In genomic region chr8:8044296-8044695, GRCm38 (mm10) we compare ENCODE assay signal across 31 mouse cellular contexts.
"Had no signal": no experiment of that assay in that cellular context is flagged by ENCODE, and none has a peak within 500 bp of the region (broad histone marks: within the 10 kb centered on the region; RNA-seq: fewer than 3 reads in every experiment).

No protein-coding gene starts in this region.

- H3K4me2 ChIP-seq: heart, embryonic 12.5 days; heart, embryonic 13.5 days; heart, embryonic 15.5 days; hindbrain, embryonic 12.5 days; hindbrain, embryonic 13.5 days; hindbrain, embryonic 14.5 days; hindbrain, embryonic 15.5 days; intestine, embryonic 15.5 days; kidney, embryonic 15.5 days had no signal

- H3K4me3 ChIP-seq: heart, embryonic 12.5 days; heart, embryonic 13.5 days; heart, embryonic 15.5 days; hindbrain, embryonic 12.5 days; hindbrain, embryonic 13.5 days; hindbrain, embryonic 15.5 days; intestine, embryonic 15.5 days; kidney, embryonic 15.5 days; layer of hippocampus, adult 2 months; left cerebral cortex, adult 2 months had no signal

- H3K9me3 ChIP-seq: heart, embryonic 12.5 days; heart, embryonic 13.5 days; heart, embryonic 15.5 days; hindbrain, embryonic 12.5 days; hindbrain, embryonic 13.5 days; hindbrain, embryonic 15.5 days; intestine, embryonic 15.5 days; kidney, embryonic 15.5 days had no signal

- DNase-seq: heart, postnatal 10 days; heart, postnatal 14 days; heart, postnatal 36 days; heart, postnatal 4 days; kidney, adult 11 months; kidney, adult 18-20 months; kidney, adult 2 months; kidney, adult 8-10 months; kidney, adult 9 months; kidney, postnatal 10 days; kidney, postnatal 14 days; kidney, postnatal 25 days; kidney, postnatal 36 days; kidney, postnatal 4 days had no signal

- H3K36me3 ChIP-seq: heart, embryonic 12.5 days; heart, embryonic 13.5 days; heart, embryonic 15.5 days; hindbrain, embryonic 12.5 days; hindbrain, embryonic 13.5 days; hindbrain, embryonic 15.5 days; intestine, embryonic 15.5 days; kidney, embryonic 15.5 days had no signal

- H3K27me3 ChIP-seq: heart, embryonic 12.5 days; heart, embryonic 13.5 days; heart, embryonic 15.5 days; hindbrain, embryonic 15.5 days; intestine, embryonic 15.5 days; kidney, embryonic 15.5 days had no signal

- H3K4me1 ChIP-seq: heart, embryonic 12.5 days; heart, embryonic 13.5 days; heart, embryonic 15.5 days; hindbrain, embryonic 12.5 days; hindbrain, embryonic 13.5 days; hindbrain, embryonic 15.5 days; intestine, embryonic 15.5 days; kidney, embryonic 15.5 days had no signal

- H3K9ac ChIP-seq: heart, embryonic 12.5 days; heart, embryonic 13.5 days; heart, embryonic 15.5 days; hindbrain, embryonic 12.5 days; hindbrain, embryonic 13.5 days; hindbrain, embryonic 14.5 days; hindbrain, embryonic 15.5 days; intestine, embryonic 15.5 days; kidney, embryonic 15.5 days had no signal

- H3K27ac ChIP-seq: heart, embryonic 13.5 days; heart, embryonic 15.5 days; hindbrain, embryonic 12.5 days; hindbrain, embryonic 13.5 days; hindbrain, embryonic 14.5 days; hindbrain, embryonic 15.5 days; hindbrain, postnatal 0 days; intestine, embryonic 15.5 days; kidney, embryonic 15.5 days; kidney, postnatal 0 days; layer of hippocampus, adult 2 months; left cerebral cortex, adult 2 months had no signal

- ATAC-seq: hindbrain, embryonic 16.5 days; hindbrain, postnatal 0 days; inflammation-experienced regulatory T-cells, adult 6 months; intestine, embryonic 15.5 days; intestine, embryonic 16.5 days; intestine, postnatal 0 days had no signal
